Mouse (Mus musculus) MEL (cell line): ENCODE measurements around the gene Trpm4. TPM values are rescaled to one million over a fixed set of nuclear protein-coding genes. Genes with fewer than 3 reads are reported as not detected.

Experiments used
- DNase-seq: peaks from one replicate; pipeline ENCODE4 v3.0.0; 2011; ENCODE audit warnings: low read depth, low spot score
- H3K27ac ChIP-seq: 2 replicates; pipeline ENCODE4 v1.5.1; 2012; ENCODE audit warnings: low read depth, mild to moderate bottlenecking, control low read depth, low read length, moderate library complexity; ENCODE audit not compliant: control insufficient read depth
- H3K27me3 ChIP-seq, 2 experiments: fragments of 150-350 bp in 1 of 2; sonication (generic) in 1 of 2; 2 replicates each; pipeline ENCODE4 v1.6.1; 2012; ENCODE audit warnings: low read length in 2 of 2, mild to moderate bottlenecking in 2 of 2, improper control_type of control experiment in 1 of 2, moderate library complexity in 1 of 2; ENCODE audit not compliant: insufficient read depth in 2 of 2, control insufficient read depth in 1 of 2
- H3K36me3 ChIP-seq, 2 experiments: 2 replicates each; pipeline ENCODE4 v1.6.1; 2012 to 2014; ENCODE audit warnings: low read length in 2 of 2, improper control_type of control experiment in 1 of 2, inconsistent platforms in 1 of 2, mild to moderate bottlenecking in 1 of 2; ENCODE audit not compliant: insufficient read depth in 2 of 2, control insufficient read depth in 1 of 2
- H3K4me1 ChIP-seq, 2 experiments: fragments of 150-350 bp in 1 of 2; sonication (generic) in 1 of 2; 2 replicates each; pipeline ENCODE4 v1.6.1; 2012; ENCODE audit warnings: low read length in 2 of 2, improper control_type of control experiment in 1 of 2, mild to moderate bottlenecking in 1 of 2; ENCODE audit not compliant: insufficient read depth in 2 of 2, control insufficient read depth in 1 of 2
- H3K4me3 ChIP-seq, 2 experiments: fragments of 150-350 bp in 1 of 2; sonication (generic) in 1 of 2; 2 replicates each; pipeline ENCODE4 v1.5.1; 2012; ENCODE audit warnings: low read depth in 2 of 2, low read length in 2 of 2, mild to moderate bottlenecking in 2 of 2, moderate library complexity in 2 of 2, control low read depth in 1 of 2, improper control_type of control experiment in 1 of 2; ENCODE audit not compliant: control insufficient read depth in 1 of 2, insufficient read depth in 1 of 2
- H3K79me2 ChIP-seq: 2 replicates; pipeline ENCODE4 v1.6.1; 2012; ENCODE audit warnings: mild to moderate bottlenecking, low read length, moderate library complexity; ENCODE audit not compliant: control insufficient read depth, poor library complexity, insufficient read depth
- H3K9ac ChIP-seq: 2 replicates; pipeline ENCODE4 v1.6.1; 2012; ENCODE audit warnings: low read depth, mild to moderate bottlenecking, control low read depth, low read length, moderate library complexity; ENCODE audit not compliant: control insufficient read depth, poor library complexity, severe bottlenecking
- H3K9me3 ChIP-seq: fragments of 150-350 bp; sonication (generic); replicated peaks from 2 replicates; pipeline ENCODE4 v1.6.1; 2012; ENCODE audit warnings: mild to moderate bottlenecking, low read length, improper control_type of control experiment, moderate library complexity; ENCODE audit not compliant: insufficient read depth
- BHLHE40 ChIP-seq: IDR thresholded peaks from 2 replicates; pipeline ENCODE4 v1.6.1; 2012; ENCODE audit warnings: low read depth, mild to moderate bottlenecking, inconsistent platforms, low read length, improper control_type of control experiment, borderline replicate concordance
- CHD1 ChIP-seq: IDR thresholded peaks from 2 replicates; pipeline ENCODE4 v1.6.1; 2012; ENCODE audit warnings: low read depth, mild to moderate bottlenecking, inconsistent platforms, low read length, improper control_type of control experiment
- CTCF ChIP-seq, 3 experiments: IDR thresholded peaks in 2 of 3; conservative IDR thresholded peaks in 1 of 3; 2 replicates each; pipeline ENCODE4 v1.5.1; 2011 to 2012; ENCODE audit warnings: low read length in 3 of 3, low read depth in 2 of 3, mild to moderate bottlenecking in 2 of 3, improper control_type of control experiment in 1 of 3, inconsistent platforms in 1 of 3, mixed read lengths in 1 of 3, moderate library complexity in 1 of 3; ENCODE audit not compliant: control insufficient read depth in 1 of 3, insufficient read depth in 1 of 3, poor library complexity in 1 of 3, severe bottlenecking in 1 of 3
- EP300 ChIP-seq, 2 experiments: IDR thresholded peaks; 2 replicates each; pipeline ENCODE4 v1.6.1; 2011; ENCODE audit warnings: improper control_type of control experiment in 2 of 2, low read length in 2 of 2, low read depth in 1 of 2, mild to moderate bottlenecking in 1 of 2
- HCFC1 ChIP-seq: IDR thresholded peaks from 2 replicates; pipeline ENCODE4 v1.6.1; 2012; ENCODE audit warnings: low read depth, mild to moderate bottlenecking, inconsistent platforms, low read length, improper control_type of control experiment, moderate library complexity
- MAFK ChIP-seq: IDR thresholded peaks from 2 replicates; pipeline ENCODE4 v1.6.1; 2011; ENCODE audit warnings: low read depth, mild to moderate bottlenecking, low read length, improper control_type of control experiment, borderline replicate concordance
- MAZ ChIP-seq: IDR thresholded peaks from 2 replicates; pipeline ENCODE4 v1.6.1; 2012; ENCODE audit warnings: low read depth, mild to moderate bottlenecking, inconsistent platforms, low read length, improper control_type of control experiment
- MYB ChIP-seq: IDR thresholded peaks from 2 replicates; pipeline ENCODE4 v1.6.1; 2011; ENCODE audit warnings: mild to moderate bottlenecking, low read depth, low read length, improper control_type of control experiment
- NELFE ChIP-seq: IDR thresholded peaks from 2 replicates; pipeline ENCODE4 v1.6.1; 2011; ENCODE audit warnings: low read depth, low read length, improper control_type of control experiment
- POLR2AphosphoS2 ChIP-seq: IDR thresholded peaks from 2 replicates; pipeline ENCODE4 v1.6.1; 2011; ENCODE audit warnings: low read length, improper control_type of control experiment
- POLR2AphosphoS5 ChIP-seq: IDR thresholded peaks from 2 replicates; pipeline ENCODE4 v1.6.1; 2012; ENCODE audit warnings: low read depth, borderline replicate concordance, mild to moderate bottlenecking, inconsistent platforms, low read length, moderate library complexity, mixed read lengths
- RAD21 ChIP-seq: IDR thresholded peaks from 2 replicates; pipeline ENCODE4 v1.6.1; 2011; ENCODE audit warnings: mild to moderate bottlenecking, low read depth, low read length, improper control_type of control experiment
- RCOR1 ChIP-seq: IDR thresholded peaks from 2 replicates; pipeline ENCODE4 v1.6.1; 2012; ENCODE audit warnings: low read depth, mild to moderate bottlenecking, inconsistent platforms, low read length, improper control_type of control experiment
- TAL1 ChIP-seq: IDR thresholded peaks from 2 replicates; pipeline ENCODE4 v1.6.1; 2012; ENCODE audit warnings: mild to moderate bottlenecking, inconsistent platforms, low read length, moderate library complexity, mixed read lengths
- TBP ChIP-seq: IDR thresholded peaks from 2 replicates; pipeline ENCODE4 v1.8.0; 2011; ENCODE audit warnings: low read depth, low read length, improper control_type of control experiment
- UBTF ChIP-seq: IDR thresholded peaks from 2 replicates; pipeline ENCODE4 v1.6.1; 2012; ENCODE audit warnings: low read depth, mild to moderate bottlenecking, inconsistent platforms, low read length, improper control_type of control experiment, moderate library complexity, borderline replicate concordance; ENCODE audit not compliant: insufficient read depth
- ZMIZ1 ChIP-seq: IDR thresholded peaks from 2 replicates; pipeline ENCODE4 v1.6.1; 2012; ENCODE audit warnings: low read depth, mild to moderate bottlenecking, inconsistent platforms, low read length, improper control_type of control experiment, moderate library complexity
- polyA plus RNA-seq, 2 experiments: library from polyadenylated mRNA; stranded (reverse) in 1 of 2; unstranded in 1 of 2; fragments of >175 nt in 1 of 2; fragments of >200 nt in 1 of 2; gene quantifications; 2 replicates each; pipeline versions ENCODE4 v1.2.1 to v1.2.4; 2012; ENCODE audit warnings: low replicate concordance in 2 of 2, low read depth in 1 of 2; ENCODE audit not compliant: insufficient read length in 2 of 2, insufficient read depth in 1 of 2, missing spikeins in 1 of 2
- total RNA-seq: library from RNA; depleted of rRNA; stranded (reverse); fragments of 300-350 nt; gene quantifications from 2 replicates; pipeline ENCODE4 v1.2.3, GENCODE M21; 2012

The Trpm4 gene
- total and polyA plus RNA-seq, 3 experiments, result 4.8 to 6.9 TPM; not detected in 1

DNA sequence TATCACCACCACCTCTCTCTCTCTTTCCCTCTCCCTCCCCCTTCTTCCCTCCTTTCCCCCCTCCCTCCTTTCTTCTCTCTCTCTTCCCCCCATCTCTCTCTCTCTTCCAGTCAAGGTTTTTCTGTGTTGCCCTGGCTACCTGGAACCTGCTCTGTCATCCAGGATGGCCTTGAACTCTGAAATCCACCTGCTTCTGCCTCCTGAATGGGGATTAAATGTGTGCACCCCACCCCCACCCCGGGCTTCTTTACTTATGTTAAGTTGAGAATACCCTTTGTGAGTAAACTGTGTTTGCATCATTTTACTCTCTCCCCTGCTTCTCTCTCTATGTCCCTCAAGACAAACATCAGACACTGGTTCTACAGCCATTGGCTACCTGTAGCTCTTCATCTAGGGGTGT, 68.1 kb downstream of the Trpm4 start:
- no peaks in the 10 kb centered on the region for H3K79me2 ChIP-seq
- DNase-seq, result no peak
- no peak for TF ChIP-seq CHD1
- no peak overlapping the region for H3K9ac ChIP-seq
- no peaks in the 10 kb centered on the region for H3K36me3 ChIP-seq
- no peak overlapping the region for H3K4me3 ChIP-seq
- no peaks in the 10 kb centered on the region for H3K9me3 ChIP-seq
- peaks cover 3 to 8% of the 10 kb centered on the region in 2 experiments for H3K27me3 ChIP-seq
- no peaks in the 10 kb centered on the region for H3K4me1 ChIP-seq
- no peak overlapping the region for H3K27ac ChIP-seq

DNA sequence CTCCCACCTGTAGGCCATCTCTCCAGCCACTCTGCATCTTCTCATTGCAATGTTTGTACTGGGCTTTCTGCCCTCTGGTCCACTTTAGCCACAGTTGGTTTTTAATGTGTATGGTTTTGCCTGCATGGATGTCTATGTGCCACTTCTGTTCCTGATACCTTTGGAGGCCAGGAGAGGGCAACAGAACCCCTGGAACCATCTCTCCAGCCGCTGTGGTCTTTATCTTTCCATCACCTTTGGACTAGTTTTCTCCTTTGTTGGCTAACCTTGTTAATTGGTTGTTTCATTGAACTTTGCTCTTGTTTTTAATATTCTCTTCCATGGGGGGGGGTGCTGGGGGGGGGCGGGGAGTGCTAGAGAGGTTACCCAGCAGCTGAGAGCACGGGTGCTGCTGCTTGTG, 69.2 kb downstream of the Trpm4 start:
- no peak for DNase-seq
- TF ChIP-seq MYB (no peak), POLR2AphosphoS5 (no peak), HCFC1 (no peak), CTCF (IDR thresholded peaks at IDR 0.05 in 2 of 3, conservative IDR thresholded peaks at IDR 0.05 in 1 of 3; ENCODE audit: control insufficient read depth in 1 of 3, insufficient read depth in 1 of 3, low read depth in 2 of 3, low read length in 3 of 3, poor library complexity in 1 of 3, severe bottlenecking in 1 of 3) (peak in 1 of 3 experiments; percentile 8; a peak in 1 of 6 replicates), RCOR1 (no peak), BHLHE40 (no peak)
- TF ChIP-seq, all 39 proteins: peak for 1
- H3K27me3 ChIP-seq, result peaks cover 3 to 11% of the 10 kb centered on the region in 2 experiments

DNA sequence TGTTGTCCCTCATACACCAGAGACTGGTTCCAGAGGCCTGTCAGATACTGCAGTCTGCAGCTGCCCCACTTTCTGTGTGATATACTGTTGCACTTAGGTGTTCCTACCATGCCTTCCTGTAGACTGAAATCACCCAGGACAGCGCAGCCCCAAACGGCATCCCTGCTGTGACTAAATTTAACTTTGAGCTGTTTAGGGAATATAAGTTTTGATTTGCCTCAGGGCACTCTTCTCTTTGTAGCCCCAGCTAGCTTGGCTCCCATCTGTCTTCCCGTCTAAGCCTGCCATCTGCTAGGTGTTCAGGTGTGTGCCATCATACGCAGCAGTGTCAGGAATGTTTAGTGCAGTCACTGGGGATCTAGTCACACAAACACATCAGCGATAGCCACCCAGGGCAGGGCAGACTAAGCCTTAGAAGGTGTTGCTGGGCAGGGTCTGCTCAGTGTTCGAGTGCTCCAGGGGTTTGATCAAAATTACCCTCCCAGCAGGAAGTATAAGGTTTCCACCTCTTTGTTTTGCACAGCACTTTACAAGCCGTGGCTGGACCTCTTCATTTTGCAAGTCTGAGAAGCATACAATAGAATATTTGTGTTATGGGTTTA, 70.5 kb downstream of the Trpm4 start:
- no peaks in the 10 kb centered on the region for H3K4me1 ChIP-seq
- H3K79me2 ChIP-seq, result no peaks in the 10 kb centered on the region
- H3K27me3 ChIP-seq, result peaks cover 5 to 14% of the 10 kb centered on the region in 2 experiments
- no peak for DNase-seq
- H3K36me3 ChIP-seq, result no peaks in the 10 kb centered on the region
- no peak overlapping the region for H3K9ac ChIP-seq
- no peak overlapping the region for H3K27ac ChIP-seq
- TF ChIP-seq HCFC1 (no peak), TAL1 (no peak), MAZ (no peak), MAFK (no peak), ZMIZ1 (no peak), TBP (no peak), CHD1 (no peak), BHLHE40 (no peak), RAD21 (no peak), NELFE (no peak), POLR2AphosphoS2 (no peak), EP300 (IDR thresholded peaks at IDR 0.05; ENCODE audit: low read depth in 1 of 2, low read length in 2 of 2) (no peak), UBTF (no peak), MYB (no peak)
- no peak overlapping the region for H3K4me3 ChIP-seq
- H3K9me3 ChIP-seq, result no peaks in the 10 kb centered on the region

More for the DNA sequence above, 69.2 kb downstream of the Trpm4 start:
- no peak overlapping the region for H3K27ac ChIP-seq
- no peaks in the 10 kb centered on the region for H3K9me3 ChIP-seq
- H3K36me3 ChIP-seq, result no peaks in the 10 kb centered on the region
- H3K79me2 ChIP-seq, result no peaks in the 10 kb centered on the region
- H3K4me3 ChIP-seq, result no peak overlapping the region
- H3K4me1 ChIP-seq, result no peaks in the 10 kb centered on the region
- H3K9ac ChIP-seq, result no peak overlapping the region
